Mouse (Mus musculus) central nervous system, embryonic 14 days (tissue): Measurements from ENCODE around the gene Wfdc18. TPM values are rescaled to one million over a fixed set of nuclear protein-coding genes. Genes with fewer than 3 reads are reported as not detected.

Experiments
- polyA plus RNA-seq: library from polyadenylated mRNA; depleted of rRNA; stranded (reverse); fragments of >200 nt; gene quantifications from 2 replicates; pipeline ENCODE4 v1.2.3, GENCODE M21; 2012; rRNA removed

Gene Wfdc18
- polyA plus RNA-seq = 0.35 TPM in 1 of 2 replicates, not detected in the other

DNA sequence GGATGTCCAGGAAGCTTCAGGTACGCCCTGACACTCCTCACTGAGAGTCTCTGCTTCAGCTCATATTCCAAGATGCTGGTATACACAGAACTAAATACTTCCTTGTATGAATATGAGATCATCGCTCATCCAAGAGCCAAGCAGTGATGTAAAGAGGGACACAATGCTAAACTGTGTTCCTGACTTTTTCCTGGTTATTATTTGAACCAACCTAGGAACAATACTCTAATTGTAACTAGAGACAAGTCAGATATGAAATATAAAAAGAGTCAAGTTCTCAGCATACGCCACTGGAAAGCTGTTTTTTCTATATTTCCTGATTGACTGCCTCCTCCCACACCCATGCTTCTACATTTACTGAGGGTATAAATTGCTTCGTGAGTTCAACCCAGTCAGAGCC lies at the start of gene Wfdc18:
TSS of gene Wfdc18 (plus strand) at position 301 of the 400 bp plus-strand sequence.

DNA sequence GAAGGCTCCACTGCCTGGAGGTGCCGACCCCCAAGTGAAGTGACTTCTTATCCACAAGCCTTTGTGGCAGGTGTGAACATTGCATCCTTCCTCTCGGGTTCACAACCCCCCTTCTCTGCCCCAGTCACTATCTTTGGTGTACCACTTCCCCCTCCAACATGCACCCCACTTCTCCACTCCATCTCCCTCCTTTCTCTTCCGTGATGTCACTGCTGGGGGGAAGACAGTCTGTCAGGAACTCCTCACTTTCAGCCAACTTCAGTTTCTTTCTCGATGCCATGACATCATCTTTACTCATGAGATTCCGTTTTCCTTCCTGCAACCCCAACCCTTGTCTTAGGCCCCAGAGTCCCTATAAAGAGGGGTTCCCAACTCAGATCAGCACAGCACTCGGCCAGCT lies 46.6 kb upstream of the Wfdc18 start, which contains the start of gene Ccl4:
TSS of gene Ccl4 (plus strand) at position 381 of the 400 bp plus-strand sequence.

DNA sequence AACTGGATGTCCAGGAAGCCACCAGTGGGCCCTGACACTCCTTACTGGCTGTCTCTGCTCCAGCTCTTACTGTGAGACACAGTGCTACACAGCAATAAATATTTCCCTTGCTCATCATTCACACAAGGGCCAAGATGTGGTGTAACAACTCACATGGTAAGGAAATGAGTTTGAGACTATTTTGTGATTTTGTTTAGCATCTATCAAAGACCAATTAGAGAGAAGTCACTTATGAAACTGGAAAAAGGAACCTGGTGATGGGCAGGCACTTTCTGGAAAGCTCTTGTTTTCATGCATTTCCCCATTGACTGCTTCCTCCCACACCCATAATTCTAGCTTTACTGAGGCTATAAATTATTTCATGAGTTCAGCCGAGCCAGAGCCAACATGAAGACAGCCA lies 5.1 kb upstream of the Wfdc18 start, which contains the start of gene Wfdc17:
TSS of gene Wfdc17 (plus strand) at position 287 of the 400 bp plus-strand sequence.

DNA sequence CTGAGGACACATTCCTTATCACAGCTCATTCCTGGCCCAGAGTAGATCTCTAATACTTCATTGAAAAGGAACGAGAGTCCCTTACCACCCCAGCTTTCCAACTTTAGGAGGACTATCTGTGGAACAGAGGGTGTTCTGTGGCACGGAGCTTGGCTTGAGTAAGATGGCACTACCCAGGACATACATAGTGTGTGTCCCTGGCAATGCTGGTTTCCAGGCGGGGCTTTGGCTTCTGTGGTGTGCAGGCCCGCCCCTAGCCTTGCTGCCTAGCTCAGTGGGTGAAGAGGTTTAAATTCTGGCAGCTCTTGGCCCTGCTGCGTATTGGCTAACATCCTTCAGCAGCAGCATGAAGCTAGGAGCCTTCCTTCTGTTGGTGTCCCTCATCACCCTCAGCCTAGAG lies 37.9 kb downstream of the Wfdc18 start, which contains the start of gene Wfdc21:
TSS of gene Wfdc21 (plus strand) at position 260 of the 400 bp plus-strand sequence.

DNA sequence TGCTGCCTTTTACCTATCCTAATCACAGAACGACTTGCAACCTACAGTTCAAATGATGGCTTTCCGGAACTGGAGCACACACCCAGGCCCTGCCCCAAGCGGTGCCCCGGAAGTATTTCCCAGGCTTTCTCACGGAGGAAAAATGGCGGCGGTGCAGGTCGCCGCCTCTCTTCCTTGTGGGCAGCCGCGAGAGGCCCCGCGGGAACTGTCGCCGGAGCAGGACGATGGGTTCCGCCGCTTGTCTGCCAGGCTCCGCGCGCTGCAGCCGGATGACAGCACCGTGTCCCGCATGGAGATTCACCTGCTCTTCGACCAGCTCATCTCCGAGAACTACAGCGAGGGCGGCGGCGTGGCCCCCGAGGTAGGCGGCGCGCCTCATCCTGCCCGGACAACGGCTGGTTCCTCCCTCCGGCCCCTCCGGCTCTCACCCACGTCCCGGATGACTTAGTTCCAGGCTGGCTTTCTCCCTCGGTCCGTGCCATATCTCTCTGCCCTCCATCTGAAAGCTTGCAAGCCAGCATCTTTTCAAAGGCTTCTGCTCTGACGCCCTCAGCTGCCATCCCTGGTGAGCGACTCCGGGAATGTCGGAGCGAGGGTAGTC lies 44.9 kb downstream of the Wfdc18 start, which contains the start of gene Heatr6:
TSS of gene Heatr6 (plus strand) at position 116 of the 601 bp plus-strand sequence.

Other genes starting within 250 kb of the Wfdc18 start
- 5.2 and 5.4 TPM in 2 replicates for gene Mmp28, start 245.9 kb upstream of the Wfdc18 start, polyA plus RNA-seq
- gene Taf15, start 235.9 kb upstream of the Wfdc18 start, polyA plus RNA-seq = 109 and 120 TPM in 2 replicates
- gene Heatr9, start 186.8 kb upstream of the Wfdc18 start, polyA plus RNA-seq = not detected in 2 replicates
- 0.65 and 2.0 TPM in 2 replicates for gene Ccl5, start 178.5 kb upstream of the Wfdc18 start, polyA plus RNA-seq
- gene Ccl9, start 130.4 kb upstream of the Wfdc18 start, polyA plus RNA-seq = 2.4 and 4.1 TPM in 2 replicates
- gene Ccl6, start 115.9 kb upstream of the Wfdc18 start, polyA plus RNA-seq = 1.4 and 2.4 TPM in 2 replicates
- not detected in 2 replicates for gene Rpl9-ps1, start 63.4 kb upstream of the Wfdc18 start, polyA plus RNA-seq
- 6.2 and 7.1 TPM in 2 replicates for gene Ccl3, start 59.7 kb upstream of the Wfdc18 start, polyA plus RNA-seq
- gene Ccl4, start 46.4 kb upstream of the Wfdc18 start, polyA plus RNA-seq = 4.9 and 7.8 TPM in 2 replicates
- gene Wfdc17, start 5.0 kb upstream of the Wfdc18 start, polyA plus RNA-seq = 0.44 and 0.90 TPM in 2 replicates
- 0.17 and 0.24 TPM in 2 replicates for gene Wfdc21, start 37.9 kb downstream of the Wfdc18 start, polyA plus RNA-seq
- 31.5 and 36.8 TPM in 2 replicates for gene Heatr6, start 44.7 kb downstream of the Wfdc18 start, polyA plus RNA-seq
- gene Hnf1b, start 141.0 kb downstream of the Wfdc18 start, polyA plus RNA-seq = 0.08 and 0.14 TPM in 2 replicates
- 19.7 and 21.7 TPM in 2 replicates for gene Ddx52, start 233.0 kb downstream of the Wfdc18 start, polyA plus RNA-seq